Mouse (Mus musculus): ENCODE results near the gene Ddx3y. TPM values are rescaled to one million over a fixed set of nuclear protein-coding genes. Genes with fewer than 3 reads are reported as not detected.
A peak's percentile ranks its signal among the peaks of the same experiment; 100 is the strongest.

The Ddx3y gene
- 21.9 and 24.9 TPM in 2 replicates for polyA plus RNA-seq (2014; fragmentation: Nextera tagmentation; extraction: Ambion mirVana)

GRCm38 (mm10) chrY:1286171-1286795 is at the start of gene Ddx3y:
Gene Ddx3y (minus strand): TSS chrY:1286629.
- under 1% methylated on average over 31 of the region's 31 CpGs for WGBS
- Histone ChIP-seq H3K9ac (ENCODE audit: low read length) (peak within 1 kb of the TSS; percentile 17; the same call in 1 of the 2 replicates), H3K36me3 (ENCODE audit: control insufficient read depth, insufficient read depth, low read length) (no peaks in the 10 kb centered on the region), H3K4me3 (ENCODE audit: low read depth, low read length) (peak within 1 kb of the TSS; percentile 29), H3K27me3 (ENCODE audit: control insufficient read depth, insufficient read depth, low read length) (no peaks in the 10 kb centered on the region), H3K4me1 (ENCODE audit: control insufficient read depth, insufficient read depth, low read length) (no peaks in the 10 kb centered on the region), H3K4me2 (ENCODE audit: low read depth, severe bottlenecking) (no peak within 1 kb of the TSS), H3K27ac (replicated peaks; ENCODE audit: low read depth, low read length) (no peak within 1 kb of the TSS), H3K9me3 (ENCODE audit: control insufficient read depth, low read length) (no peaks in the 10 kb centered on the region)
- DNase-seq (ENCODE audit: low spot score) (peak; percentile 66), ATAC-seq (ENCODE audit: insufficient number of reproducible peaks, low FRiP score, low TSS enrichment, low read depth) (no peak)

GRCm38 (mm10) chrY:1293708-1294107 is 7.3 kb upstream of the Ddx3y start:
- ATAC-seq (ENCODE audit: insufficient number of reproducible peaks, low FRiP score, low TSS enrichment, low read depth) (no peak), DNase-seq (ENCODE audit: low spot score) (no peak)
- H3K4me2 ChIP-seq (ENCODE audit: low read depth, severe bottlenecking) = no peak overlapping the region
- H3K27me3 ChIP-seq (ENCODE audit: control insufficient read depth, insufficient read depth, low read length) = no peaks in the 10 kb centered on the region
- no peaks in the 10 kb centered on the region for H3K36me3 ChIP-seq (ENCODE audit: control insufficient read depth, insufficient read depth, low read length)
- H3K9ac ChIP-seq (ENCODE audit: low read length) = no peak overlapping the region
- no peak overlapping the region for H3K27ac ChIP-seq (replicated peaks; ENCODE audit: low read depth, low read length)
- H3K4me1 ChIP-seq (ENCODE audit: control insufficient read depth, insufficient read depth, low read length) = no peaks in the 10 kb centered on the region
- no peak overlapping the region for H3K4me3 ChIP-seq (ENCODE audit: low read depth, low read length)
- H3K9me3 ChIP-seq (ENCODE audit: control insufficient read depth, low read length) = no peaks in the 10 kb centered on the region

DNA sequence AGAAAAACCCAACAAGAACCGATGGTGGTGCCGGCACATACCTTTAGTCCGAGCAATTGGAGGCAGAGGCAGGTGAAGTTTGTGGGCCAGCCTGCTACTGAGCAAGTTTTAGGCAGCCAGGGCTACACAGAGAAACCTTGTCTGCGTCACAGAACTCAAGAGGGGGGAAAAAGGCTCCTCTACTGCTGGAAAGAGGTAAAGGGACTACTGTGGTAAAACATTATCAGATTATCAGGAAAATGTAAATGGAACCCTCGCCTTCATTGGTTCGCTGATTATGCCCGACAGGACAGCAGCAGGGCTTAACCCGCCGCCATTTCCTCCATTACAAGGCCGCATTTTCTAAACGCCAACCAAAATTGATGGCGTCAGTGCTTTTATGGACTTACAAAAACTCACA is 694 bp downstream of the Ddx3y start:
- 5% methylated on average over 11 of the region's 12 CpGs for WGBS
- Histone ChIP-seq H3K9ac (ENCODE audit: low read length) (peak overlapping the region; percentile 17; the same call in 1 of the 2 replicates), H3K36me3 (ENCODE audit: control insufficient read depth, insufficient read depth, low read length) (no peaks in the 10 kb centered on the region), H3K4me1 (ENCODE audit: control insufficient read depth, insufficient read depth, low read length) (no peaks in the 10 kb centered on the region), H3K27me3 (ENCODE audit: control insufficient read depth, insufficient read depth, low read length) (no peaks in the 10 kb centered on the region), H3K4me2 (ENCODE audit: low read depth, severe bottlenecking) (no peak overlapping the region), H3K4me3 (ENCODE audit: low read depth, low read length) (peak overlapping the region; percentile 29), H3K9me3 (ENCODE audit: control insufficient read depth, low read length) (no peaks in the 10 kb centered on the region), H3K27ac (replicated peaks; ENCODE audit: low read depth, low read length) (no peak overlapping the region)
- ATAC-seq (ENCODE audit: insufficient number of reproducible peaks, low FRiP score, low TSS enrichment, low read depth) = no peak
- DNase-seq (ENCODE audit: low spot score) = peak; percentile 21

DNA sequence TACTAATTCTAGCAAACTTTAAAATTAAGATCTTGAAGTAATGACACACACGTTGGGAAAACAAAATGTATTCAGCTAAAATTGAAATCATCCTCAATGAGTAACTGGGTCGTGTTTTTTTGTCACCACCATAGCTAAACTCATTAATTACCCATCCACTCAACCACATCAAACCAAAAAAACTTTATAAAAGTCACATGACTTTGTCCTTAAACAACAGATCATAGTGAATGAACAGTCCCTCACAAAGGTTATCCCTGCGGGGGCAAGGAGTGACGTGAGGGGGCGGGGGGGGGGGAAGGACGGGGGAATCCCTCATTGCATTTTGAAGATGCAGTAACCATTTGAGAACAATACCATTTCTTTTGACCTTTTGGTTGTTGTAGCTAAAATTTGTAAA is 40.3 kb downstream of the Ddx3y start:
- H3K4me2 ChIP-seq (ENCODE audit: low read depth, severe bottlenecking) = no peak overlapping the region
- H3K36me3 ChIP-seq (ENCODE audit: control insufficient read depth, insufficient read depth, low read length) = no peaks in the 10 kb centered on the region
- H3K4me1 ChIP-seq (ENCODE audit: control insufficient read depth, insufficient read depth, low read length) = no peaks in the 10 kb centered on the region
- no peak for ATAC-seq (ENCODE audit: insufficient number of reproducible peaks, low FRiP score, low TSS enrichment, low read depth)
- WGBS = 56% methylated on average over 3 of the region's 6 CpGs
- no peak overlapping the region for H3K9ac ChIP-seq (ENCODE audit: low read length)
- DNase-seq (ENCODE audit: low spot score) = no peak
- no peaks in the 10 kb centered on the region for H3K27me3 ChIP-seq (ENCODE audit: control insufficient read depth, insufficient read depth, low read length)
- H3K27ac ChIP-seq (replicated peaks; ENCODE audit: low read depth, low read length) = no peak overlapping the region
- H3K9me3 ChIP-seq (ENCODE audit: control insufficient read depth, low read length) = no peaks in the 10 kb centered on the region
- no peak overlapping the region for H3K4me3 ChIP-seq (ENCODE audit: low read depth, low read length)

DNA sequence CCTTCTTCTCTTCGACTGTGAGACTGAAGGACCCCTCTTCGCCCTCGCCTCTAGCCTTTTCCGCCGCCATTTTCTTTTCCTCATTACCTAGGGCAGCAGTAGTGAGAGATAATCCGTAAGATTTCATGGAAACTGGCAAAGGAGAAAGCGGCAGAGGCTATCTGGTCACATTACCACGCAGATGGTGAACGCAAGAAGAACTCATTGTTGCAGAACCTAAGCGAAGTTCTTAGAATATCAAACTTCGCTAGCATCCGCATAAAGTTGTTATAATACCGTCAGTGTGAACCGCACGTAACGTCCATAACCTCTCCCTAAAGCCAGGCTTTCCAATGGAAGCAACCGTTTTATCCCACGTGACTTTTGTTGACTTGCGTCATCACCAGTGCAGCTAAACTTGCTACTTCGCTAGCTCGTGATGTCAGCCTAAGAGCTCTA is 41.0 kb downstream of the Ddx3y start, which contains the start of gene Uty:
Uty (minus strand) TSS at position 334 of the 438 bp plus-strand sequence.
- H3K4me2 ChIP-seq (ENCODE audit: low read depth, severe bottlenecking) = peak within 1 kb of the TSS; percentile 7; the same call in 1 of the 2 replicates
- no peaks in the 10 kb centered on the region for H3K36me3 ChIP-seq (ENCODE audit: control insufficient read depth, insufficient read depth, low read length)
- peak within 1 kb of the TSS; percentile 33 for H3K4me3 ChIP-seq (ENCODE audit: low read depth, low read length)
- ATAC-seq (ENCODE audit: insufficient number of reproducible peaks, low FRiP score, low TSS enrichment, low read depth) = no peak; the same call in 1 of the 2 replicates
- no peaks in the 10 kb centered on the region for H3K9me3 ChIP-seq (ENCODE audit: control insufficient read depth, low read length)
- H3K27ac ChIP-seq (replicated peaks; ENCODE audit: low read depth, low read length) = no peak within 1 kb of the TSS
- H3K27me3 ChIP-seq (ENCODE audit: control insufficient read depth, insufficient read depth, low read length) = no peaks in the 10 kb centered on the region
- WGBS = 2% methylated on average over 16 of the region's 21 CpGs
- peak within 1 kb of the TSS; percentile 50 for H3K9ac ChIP-seq (ENCODE audit: low read length)
- peak; percentile 42 for DNase-seq (ENCODE audit: low spot score)
- H3K4me1 ChIP-seq (ENCODE audit: control insufficient read depth, insufficient read depth, low read length) = no peaks in the 10 kb centered on the region

DNA sequence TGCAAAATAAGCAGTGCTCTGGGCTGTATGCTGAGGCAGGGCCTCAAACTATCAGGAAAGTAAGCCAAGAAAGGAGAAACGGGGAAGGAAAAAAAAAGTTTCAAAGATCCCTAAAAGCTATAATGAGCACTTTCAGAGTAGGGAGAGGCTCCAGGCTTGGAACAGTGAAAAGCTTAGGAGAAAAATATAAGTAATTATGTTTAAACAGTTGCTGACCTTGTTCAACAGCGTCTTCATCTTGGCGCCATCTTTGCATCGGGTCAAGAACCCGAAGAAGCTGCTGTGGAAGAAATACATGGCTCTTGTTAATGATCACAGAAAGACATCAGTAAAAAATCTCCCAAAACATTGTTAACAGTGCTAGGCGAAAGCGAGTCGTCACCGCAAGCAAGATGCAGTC is 41.5 kb downstream of the Ddx3y start:
- H3K4me3 ChIP-seq (ENCODE audit: low read depth, low read length) = peak overlapping the region; percentile 33
- H3K9ac ChIP-seq (ENCODE audit: low read length) = peak overlapping the region; percentile 50
- no peaks in the 10 kb centered on the region for H3K27me3 ChIP-seq (ENCODE audit: control insufficient read depth, insufficient read depth, low read length)
- no peaks in the 10 kb centered on the region for H3K9me3 ChIP-seq (ENCODE audit: control insufficient read depth, low read length)
- H3K36me3 ChIP-seq (ENCODE audit: control insufficient read depth, insufficient read depth, low read length) = no peaks in the 10 kb centered on the region
- no peak for DNase-seq (ENCODE audit: low spot score)
- H3K27ac ChIP-seq (replicated peaks; ENCODE audit: low read depth, low read length) = no peak overlapping the region
- H3K4me1 ChIP-seq (ENCODE audit: control insufficient read depth, insufficient read depth, low read length) = no peaks in the 10 kb centered on the region
- peak overlapping the region; percentile 7; the same call in 1 of the 2 replicates for H3K4me2 ChIP-seq (ENCODE audit: low read depth, severe bottlenecking)
- no peak for ATAC-seq (ENCODE audit: insufficient number of reproducible peaks, low FRiP score, low TSS enrichment, low read depth)
- WGBS = 0% methylated on average over 6 of the region's 9 CpGs

GRCm38 (mm10) chrY:1244421-1244820 is 42.0 kb downstream of the Ddx3y start:
- H3K4me2 ChIP-seq (ENCODE audit: low read depth, severe bottlenecking) = peak overlapping the region; percentile 7; the same call in 1 of the 2 replicates
- no peaks in the 10 kb centered on the region for H3K27me3 ChIP-seq (ENCODE audit: control insufficient read depth, insufficient read depth, low read length)
- no peaks in the 10 kb centered on the region for H3K4me1 ChIP-seq (ENCODE audit: control insufficient read depth, insufficient read depth, low read length)
- peak overlapping the region; percentile 33; the same call in 1 of the 2 replicates for H3K4me3 ChIP-seq (ENCODE audit: low read depth, low read length)
- no peak overlapping the region for H3K9ac ChIP-seq (ENCODE audit: low read length)
- ATAC-seq (ENCODE audit: insufficient number of reproducible peaks, low FRiP score, low TSS enrichment, low read depth) (no peak), DNase-seq (ENCODE audit: low spot score) (no peak)
- WGBS = 65% methylated on average over 5 of the region's 5 CpGs
- H3K27ac ChIP-seq (replicated peaks; ENCODE audit: low read depth, low read length) = no peak overlapping the region
- no peaks in the 10 kb centered on the region for H3K9me3 ChIP-seq (ENCODE audit: control insufficient read depth, low read length)
- H3K36me3 ChIP-seq (ENCODE audit: control insufficient read depth, insufficient read depth, low read length) = no peaks in the 10 kb centered on the region

- ATAC-seq (ENCODE audit: insufficient number of reproducible peaks, low FRiP score, low TSS enrichment, low read depth) (no peak), DNase-seq (ENCODE audit: low spot score) (no peak)
- Histone ChIP-seq H3K4me1 (ENCODE audit: control insufficient read depth, insufficient read depth, low read length) (no peaks in the 10 kb centered on the region), H3K27me3 (ENCODE audit: control insufficient read depth, insufficient read depth, low read length) (no peaks in the 10 kb centered on the region), H3K27ac (replicated peaks; ENCODE audit: low read depth, low read length) (no peak overlapping the region), H3K4me2 (ENCODE audit: low read depth, severe bottlenecking) (no peak overlapping the region), H3K9ac (ENCODE audit: low read length) (no peak overlapping the region), H3K36me3 (ENCODE audit: control insufficient read depth, insufficient read depth, low read length) (no peaks in the 10 kb centered on the region), H3K4me3 (ENCODE audit: low read depth, low read length) (no peak overlapping the region), H3K9me3 (ENCODE audit: control insufficient read depth, low read length) (no peaks in the 10 kb centered on the region)
- WGBS = 87% methylated on average over 6 of the region's 7 CpGs
Observed at GRCm38 (mm10) chrY:1220001-1220400, 66.4 kb downstream of the Ddx3y start.

Measured in limb, embryonic 11.5 days (tissue).